Mouse (Mus musculus) ES-Bruce4 (cell line): ENCODE results near the gene Sf3a3.

Experiments
- CTCF ChIP-seq: IDR thresholded peaks from one replicate; pipeline ENCODE4 v1.8.1; 2011; ENCODE audit warnings: low read depth, low read length
- EP300 ChIP-seq: IDR thresholded peaks from 2 replicates; pipeline ENCODE4 v1.6.1; 2011; ENCODE audit warnings: low read depth, low read length; ENCODE audit not compliant: insufficient read depth
- POLR2A ChIP-seq: IDR thresholded peaks from one replicate; pipeline ENCODE4 v1.8.1; 2011; ENCODE audit warnings: low read length; ENCODE audit not compliant: insufficient read depth

DNA sequence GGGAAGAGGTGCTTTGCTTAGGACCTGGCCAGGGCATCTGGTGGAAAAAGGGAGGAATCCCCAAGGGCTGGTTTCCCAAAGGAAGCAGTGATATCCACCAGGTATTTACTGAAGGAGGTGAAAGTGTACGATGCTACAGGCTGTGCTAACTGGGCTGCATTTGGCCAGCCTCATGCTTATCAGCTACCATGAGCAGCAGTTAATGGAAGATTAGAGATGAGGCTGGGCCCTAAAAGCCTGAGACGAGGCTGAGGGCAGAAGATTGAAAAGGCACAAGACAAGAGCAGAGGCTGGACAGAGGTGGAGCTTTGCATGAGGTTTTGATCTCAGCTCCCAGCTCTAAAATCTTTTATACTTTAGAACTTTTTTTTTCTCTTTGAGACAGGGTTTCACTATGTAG, 59.9 kb downstream of the Sf3a3 start:
- TF ChIP-seq EP300 (no peak), CTCF (no peak), POLR2A (no peak)
